Mouse (Mus musculus): ENCODE results near the gene Myh3. TPM values are rescaled to one million over a fixed set of nuclear protein-coding genes. Genes with fewer than 3 reads are reported as not detected.

The Myh3 gene
- total RNA-seq, 2 experiments from 2014 or later: 3.3 TPM

GRCm38 (mm10) chr11:67124943-67125342 lies 46.8 kb downstream of the Myh3 start:
- no peak for DNase-seq (ENCODE audit: extremely low spot score in 1 of 2, low spot score in 2 of 2)
- intact Hi-C loops (cut with DNase I): no loop called here

- intact Hi-C loops (cut with DNase I): no loop called here
- DNase-seq (ENCODE audit: extremely low spot score in 1 of 2, low spot score in 2 of 2): peak; percentile 46 to 47
These were observed 47.3 kb downstream of the Myh3 start for GRCm38 (mm10) chr11:67125361-67125760.

- DNase-seq (ENCODE audit: extremely low spot score in 1 of 2, low spot score in 2 of 2): no peak
- intact Hi-C loops (cut with DNase I): no loop called here
These were observed 55.4 kb downstream of the Myh3 start for GRCm38 (mm10) chr11:67133526-67133925.

GRCm38 (mm10) chr11:67134654-67135053 lies 56.6 kb downstream of the Myh3 start:
- DNase-seq (ENCODE audit: extremely low spot score in 1 of 2, low spot score in 2 of 2): no peak
- intact Hi-C loops (cut with DNase I): no loop called here

- DNase-seq (ENCODE audit: extremely low spot score in 1 of 2, low spot score in 2 of 2): no peak
- intact Hi-C loops (cut with DNase I): no loop called here
These were observed 57.4 kb downstream of the Myh3 start for GRCm38 (mm10) chr11:67135532-67135931.

GRCm38 (mm10) chr11:67139556-67139955 lies 61.5 kb downstream of the Myh3 start:
- intact Hi-C loops (cut with DNase I): no loop called here
- DNase-seq (ENCODE audit: extremely low spot score in 1 of 2, low spot score in 2 of 2): no peak

GRCm38 (mm10) chr11:67140175-67140574 lies 62.1 kb downstream of the Myh3 start:
- intact Hi-C loops (cut with DNase I): no loop called here
- DNase-seq (ENCODE audit: extremely low spot score in 1 of 2, low spot score in 2 of 2): no peak

GRCm38 (mm10) chr11:67141031-67141430 lies 62.9 kb downstream of the Myh3 start:
- intact Hi-C loops (cut with DNase I): no loop called here
- no peak for DNase-seq (ENCODE audit: extremely low spot score in 1 of 2, low spot score in 2 of 2)

GRCm38 (mm10) chr11:67142047-67142446 lies 63.9 kb downstream of the Myh3 start:
- intact Hi-C loops (cut with DNase I): no loop called here
- DNase-seq (ENCODE audit: extremely low spot score in 1 of 2, low spot score in 2 of 2): no peak

- no peak for DNase-seq (ENCODE audit: extremely low spot score in 1 of 2, low spot score in 2 of 2)
- intact Hi-C loops (cut with DNase I): no loop called here
These were observed 65.0 kb downstream of the Myh3 start for GRCm38 (mm10) chr11:67143065-67143464.

GRCm38 (mm10) chr11:67143863-67144498 lies 65.9 kb downstream of the Myh3 start:
- intact Hi-C loops (cut with DNase I): no loop called here

GRCm38 (mm10) chr11:67144559-67145265 lies 66.6 kb downstream of the Myh3 start:
- intact Hi-C loops (cut with DNase I): no loop called here
- no peak for DNase-seq (ENCODE audit: extremely low spot score in 1 of 2, low spot score in 2 of 2)

More at GRCm38 (mm10) chr11:67143863-67144498, 65.9 kb downstream of the Myh3 start:
- no peak for DNase-seq (ENCODE audit: extremely low spot score in 1 of 2, low spot score in 2 of 2)

- intact Hi-C loops (cut with DNase I): no loop called here
- DNase-seq (ENCODE audit: extremely low spot score in 1 of 2, low spot score in 2 of 2): no peak
These were observed 67.6 kb downstream of the Myh3 start for GRCm38 (mm10) chr11:67145482-67146408.

- no peak for DNase-seq (ENCODE audit: extremely low spot score in 1 of 2, low spot score in 2 of 2)
- intact Hi-C loops (cut with DNase I): no loop called here
These were observed 68.5 kb downstream of the Myh3 start for GRCm38 (mm10) chr11:67146409-67147282.

- no peak for DNase-seq (ENCODE audit: extremely low spot score in 1 of 2, low spot score in 2 of 2)
- intact Hi-C loops (cut with DNase I): no loop called here
These were observed 69.3 kb downstream of the Myh3 start for GRCm38 (mm10) chr11:67147283-67147921.

GRCm38 (mm10) chr11:67148286-67149012 lies 70.3 kb downstream of the Myh3 start:
- intact Hi-C loops (cut with DNase I): no loop called here
- no peak for DNase-seq (ENCODE audit: extremely low spot score in 1 of 2, low spot score in 2 of 2)

- DNase-seq (ENCODE audit: extremely low spot score in 1 of 2, low spot score in 2 of 2): no peak
- intact Hi-C loops (cut with DNase I): no loop called here
These were observed 72.1 kb downstream of the Myh3 start for GRCm38 (mm10) chr11:67150237-67150636.

- DNase-seq (ENCODE audit: extremely low spot score in 1 of 2, low spot score in 2 of 2): no peak
- intact Hi-C loops (cut with DNase I): no loop called here
These were observed 73.1 kb downstream of the Myh3 start for GRCm38 (mm10) chr11:67151159-67151558.
